In genomic region chr4:109729281-109729680, GRCm38 (mm10) we compare ENCODE assay signal across 8 mouse cellular contexts. TPM values are rescaled to one million over a fixed set of nuclear protein-coding genes. Genes with fewer than 3 reads are reported as not detected.
DNase-seq lines count a peak whose midpoint lies in the region; ATAC-seq lines count a peak whose summit lies in the region.

No protein-coding gene starts in this region.

- H3K9ac ChIP-seq in kidney, embryonic 14.5 days (ENCODE audit: low read depth, low read length): no peak overlapping the region

- WGBS in kidney, embryonic 14.5 days: 12% methylated on average over 2 of the region's 2 CpGs

- peak; percentile 16 for DNase-seq in adrenal gland, postnatal 14 days
- DNase-seq in adrenal gland, adult 18-20 months (ENCODE audit: low spot score in 2 of 2): no peak
- DNase-seq in kidney, adult 8-10 months: peak; percentile 16 to 37
- DNase-seq in CD4-positive, CD25-positive, alpha-beta regulatory T cell, adult 2 months (ENCODE audit: low read depth, low spot score): peak; percentile 72
- DNase-seq in frontal cortex, postnatal 10 days (ENCODE audit: low spot score in 2 of 2): no peak

- H3K4me3 ChIP-seq in kidney, embryonic 14.5 days (ENCODE audit: low read length): no peak overlapping the region

- no peak overlapping the region for H3K4me2 ChIP-seq in kidney, embryonic 14.5 days (replicated peaks; ENCODE audit: low read depth, low read length)

- ATAC-seq in kidney, embryonic 14.5 days (ENCODE audit: low FRiP score, low TSS enrichment): no peak
- ATAC-seq in common myeloid progenitor, adult 5-6 weeks (replicated peaks; ENCODE audit: low read depth, poor library complexity, severe bottlenecking): peak; percentile 56; the same call in 1 of the 2 replicates
- 0 out of 2 replicates have a peak, but pooled peaks have one; percentile 51 for ATAC-seq in megakaryocyte, adult 5-6 weeks (ENCODE audit: poor library complexity, severe bottlenecking)

- no peaks in the 10 kb centered on the region for H3K9me3 ChIP-seq in kidney, embryonic 14.5 days (ENCODE audit: control insufficient read depth, low read length)

- H3K4me1 ChIP-seq in kidney, embryonic 14.5 days (ENCODE audit: control insufficient read depth, insufficient read depth, low read length): no peaks in the 10 kb centered on the region

- H3K36me3 ChIP-seq in kidney, embryonic 14.5 days (ENCODE audit: control insufficient read depth, insufficient read depth, low read length): no peaks in the 10 kb centered on the region

- H3K27me3 ChIP-seq in kidney, embryonic 14.5 days (ENCODE audit: control insufficient read depth, insufficient read depth, low read length): no peaks in the 10 kb centered on the region

- no peak overlapping the region for H3K27ac ChIP-seq in kidney, embryonic 14.5 days (ENCODE audit: low read depth, low read length)

RNA-seq across cellular contexts. Expression of gene Faf1, which starts 52.9 kb away (rescaled TPM):
- total RNA-seq in adrenal gland, postnatal 14 days (2021): 26.9 and 27.8 TPM in 2 replicates
- total RNA-seq in adrenal gland, adult 18-20 months (2021): 10 to 100 TPM; 27.1 to 27.4 TPM
- polyA plus RNA-seq in kidney, embryonic 14.5 days (2014; fragmentation: Nextera tagmentation; extraction: Ambion mirVana): 27.1 and 34.3 TPM in 2 replicates
- total RNA-seq in common myeloid progenitor, adult 5-6 weeks (2017): 59.8 and 74.9 TPM in 2 replicates
- total RNA-seq in megakaryocyte, adult 5-6 weeks (2015): 34.5 and 35.8 TPM in 2 replicates
- 40.9 and 42.0 TPM in 2 replicates for total RNA-seq in megakaryocyte, adult 5-6 weeks (2017)

Comparison
In these comparisons a context has a peak if more than half of its experiments do, and no peak if none do; other contexts are left out.
1. DNase-seq: peak in adrenal gland, postnatal 14 days (single experiment), kidney, adult 8-10 months (2 of 2) and CD4-positive, CD25-positive, alpha-beta regulatory T cell, adult 2 months (single experiment); none in adrenal gland, adult 18-20 months (0 of 2) and frontal cortex, postnatal 10 days (0 of 2).